Mouse (Mus musculus) liver, embryonic 14.5 days (tissue): ENCODE results near the gene H1foo. TPM values are rescaled to one million over a fixed set of nuclear protein-coding genes. Genes with fewer than 3 reads are reported as not detected.

Experiments
- ATAC-seq: fragments of 200-750 bp; cut with Nextera tagmentation; 2 replicates; pipeline ENCODE4 v1.8.0; 2017; ENCODE audit warnings: moderate number of reproducible peaks, mild to moderate bottlenecking, moderate library complexity; ENCODE audit not compliant: insufficient read depth
- DNase-seq, 3 experiments: peaks; one replicate each; pipeline ENCODE4 v3.0.0-alpha.2; 2012 to 2013; ENCODE audit warnings: low read depth in 3 of 3, low spot score in 3 of 3
- H3K27ac ChIP-seq: fragments of 300-500 bp; sonication (generic); 2 replicates; pipeline ENCODE4 v1.5.1; 2014; ENCODE audit warnings: moderate library complexity, mild to moderate bottlenecking, control low read depth, inconsistent platforms
- H3K27me3 ChIP-seq: fragments of 300-500 bp; sonication (generic); 2 replicates; pipeline ENCODE4 v1.6.1; 2014; ENCODE audit warnings: mild to moderate bottlenecking, low read length, moderate library complexity; ENCODE audit not compliant: control insufficient read depth, insufficient read depth
- H3K36me3 ChIP-seq: fragments of 300-500 bp; sonication (generic); replicated peaks from 2 replicates; pipeline ENCODE4 v1.6.1; 2014; ENCODE audit warnings: low read depth; ENCODE audit not compliant: control insufficient read depth, insufficient read depth
- H3K4me1 ChIP-seq, 2 experiments: fragments of 200-500 bp in 1 of 2; fragments of 300-500 bp in 1 of 2; sonication (generic) in 1 of 2; replicated peaks; 2 replicates each; pipeline ENCODE4 v1.6.1; 2012 to 2014; ENCODE audit warnings: antibody characterized with exemption in 1 of 2, inconsistent platforms in 1 of 2, low read length in 1 of 2; ENCODE audit not compliant: control insufficient read depth in 2 of 2, insufficient read depth in 2 of 2
- H3K4me2 ChIP-seq: fragments of 300-500 bp; sonication (generic); 2 replicates; pipeline ENCODE4 v1.6.1; 2014; ENCODE audit warnings: low read depth, mild to moderate bottlenecking, control low read depth, moderate library complexity
- H3K4me3 ChIP-seq, 2 experiments: fragments of 200-500 bp in 1 of 2; fragments of 300-500 bp in 1 of 2; sonication (generic) in 1 of 2; 2 replicates each; pipeline ENCODE4 v1.5.1; 2012 to 2014; ENCODE audit warnings: low read depth in 2 of 2, low read length in 2 of 2, mild to moderate bottlenecking in 2 of 2, control low read depth in 1 of 2, inconsistent platforms in 1 of 2, moderate library complexity in 1 of 2; ENCODE audit not compliant: insufficient read depth in 1 of 2
- H3K9ac ChIP-seq: fragments of 300-500 bp; sonication (generic); replicated peaks from 2 replicates; pipeline ENCODE4 v1.6.1; 2014; ENCODE audit warnings: mild to moderate bottlenecking, control low read depth, moderate library complexity
- H3K9me3 ChIP-seq: fragments of 300-500 bp; sonication (generic); 2 replicates; pipeline ENCODE4 v1.6.1; 2016; ENCODE audit warnings: low read length, mixed read lengths; ENCODE audit not compliant: control insufficient read depth
- CTCF ChIP-seq: IDR thresholded peaks from 2 replicates; pipeline ENCODE4 v1.5.1; 2016; ENCODE audit warnings: antibody characterized with exemption, low read depth, control low read depth
- EP300 ChIP-seq: IDR thresholded peaks from 2 replicates; pipeline ENCODE4 v1.6.1; 2016; ENCODE audit warnings: antibody characterized with exemption, low read depth
- WGBS: fragments of 180-500 bp; shearing (Covaris S2); extraction: QIAGEN DNeasy Blood & Tissue Kit; methylation state at CpG from one replicate; pipeline ENCODE4 v1.1.7; 2014; ENCODE audit not compliant: insufficient replicate concordance; 5-methylcytosine and 5-hydroxymethylcytosine counted together
- polyA plus RNA-seq, 2 experiments: library from polyadenylated mRNA; depleted of rRNA in 1 of 2; stranded (reverse) in 1 of 2; unstranded in 1 of 2; fragments of >200 nt; fragmentation: Nextera tagmentation in 1 of 2; extraction: Ambion mirVana in 1 of 2; gene quantifications; 2 replicates each; pipeline versions ENCODE4 v1.2.1 to v1.2.3; 2012 to 2014

H1foo gene
- polyA plus RNA-seq, 2 experiments: not detected

DNA sequence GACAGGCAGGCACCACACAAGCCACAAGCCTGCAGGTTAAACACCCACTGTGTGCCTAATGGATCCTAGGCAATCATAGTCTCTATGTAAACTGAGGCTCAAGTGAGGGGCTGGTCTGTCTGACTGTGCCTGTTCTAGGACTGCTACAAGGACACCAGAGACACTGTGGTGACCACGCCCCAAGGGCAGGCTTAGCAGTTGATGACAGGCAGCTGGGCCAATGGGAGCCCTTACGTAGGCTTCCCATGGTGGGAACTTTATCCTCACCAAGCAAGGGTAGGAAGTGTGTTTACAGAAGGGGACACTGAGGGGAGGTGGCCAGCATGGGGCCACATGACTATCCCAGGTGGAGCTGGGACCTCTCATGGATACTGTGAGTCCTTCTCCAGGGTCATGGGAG, 54.5 kb downstream of the H1foo start:
- 56% methylated on average over 2 of the region's 2 CpGs for WGBS
- peaks cover 8 to 17% of the 10 kb centered on the region in 2 experiments for H3K4me1 ChIP-seq
- no peak overlapping the region for H3K9ac ChIP-seq
- ATAC-seq (no peak), DNase-seq (no peak)
- no peak for TF ChIP-seq EP300
- TF ChIP-seq CTCF: no peak
- H3K36me3 ChIP-seq: no peaks in the 10 kb centered on the region
- no peak overlapping the region for H3K4me3 ChIP-seq
- no peak overlapping the region for H3K4me2 ChIP-seq
- H3K9me3 ChIP-seq: no peaks in the 10 kb centered on the region
- H3K27me3 ChIP-seq: peaks cover 8% of the 10 kb centered on the region
- H3K27ac ChIP-seq: no peak overlapping the region

Other genes starting within 250 kb of the H1foo start
- gene Tmem40, start 182.5 kb upstream of the H1foo start, polyA plus RNA-seq (2012; rRNA removed): 19.4 and 20.1 TPM in 2 replicates
- gene Tmem40, start 182.5 kb upstream of the H1foo start, polyA plus RNA-seq (2014; fragmentation: Nextera tagmentation; extraction: Ambion mirVana): 19.8 and 21.5 TPM in 2 replicates
- 2.4 and 2.8 TPM in 2 replicates for gene Cand2, start 170.4 kb upstream of the H1foo start, polyA plus RNA-seq (2012; rRNA removed)
- gene Cand2, start 170.4 kb upstream of the H1foo start, polyA plus RNA-seq (2014; fragmentation: Nextera tagmentation; extraction: Ambion mirVana): 1.7 and 2.5 TPM in 2 replicates
- 986 and 1,878 TPM in 2 replicates for gene Rpl32, start 136.2 kb upstream of the H1foo start, polyA plus RNA-seq (2012; rRNA removed)
- 1,452 and 1,510 TPM in 2 replicates for gene Rpl32, start 136.2 kb upstream of the H1foo start, polyA plus RNA-seq (2014; fragmentation: Nextera tagmentation; extraction: Ambion mirVana)
- 0.09 and 0.11 TPM in 2 replicates for gene Efcab12, start 106.5 kb upstream of the H1foo start, polyA plus RNA-seq (2012; rRNA removed)
- gene Efcab12, start 106.5 kb upstream of the H1foo start, polyA plus RNA-seq (2014; fragmentation: Nextera tagmentation; extraction: Ambion mirVana): 0.06 TPM in 1 of 2 replicates, not detected in the other
- 3.8 and 6.4 TPM in 2 replicates for gene Mbd4, start 91.6 kb upstream of the H1foo start, polyA plus RNA-seq (2012; rRNA removed)
- gene Mbd4, start 91.6 kb upstream of the H1foo start, polyA plus RNA-seq (2014; fragmentation: Nextera tagmentation; extraction: Ambion mirVana): 5.8 and 9.3 TPM in 2 replicates
- gene Ift122, start 91.5 kb upstream of the H1foo start, polyA plus RNA-seq (2012; rRNA removed): 1.6 and 1.7 TPM in 2 replicates
- 1.9 TPM in 2 replicates for gene Ift122, start 91.5 kb upstream of the H1foo start, polyA plus RNA-seq (2014; fragmentation: Nextera tagmentation; extraction: Ambion mirVana)
- gene Rho, start 13.2 kb upstream of the H1foo start, polyA plus RNA-seq (2012; rRNA removed): 0.03 TPM in 2 replicates
- gene Rho, start 13.2 kb upstream of the H1foo start, polyA plus RNA-seq (2014; fragmentation: Nextera tagmentation; extraction: Ambion mirVana): not detected in 2 replicates
- 7.5 and 13.0 TPM in 2 replicates for gene Plxnd1, start 50.1 kb downstream of the H1foo start, polyA plus RNA-seq (2012; rRNA removed)
- 6.4 and 7.6 TPM in 2 replicates for gene Plxnd1, start 50.1 kb downstream of the H1foo start, polyA plus RNA-seq (2014; fragmentation: Nextera tagmentation; extraction: Ambion mirVana)
- gene Tmcc1, start 248.5 kb downstream of the H1foo start, polyA plus RNA-seq (2012; rRNA removed): 2.1 and 3.2 TPM in 2 replicates
- 2.6 and 2.8 TPM in 2 replicates for gene Tmcc1, start 248.5 kb downstream of the H1foo start, polyA plus RNA-seq (2014; fragmentation: Nextera tagmentation; extraction: Ambion mirVana)